Mouse (Mus musculus) liver, embryonic 16.5 days (tissue): ENCODE measurements at regions not wholly inside any gene's neighbourhood (a gene's known extent, or its start where the extent isn't known, plus 50 kb on each side); places are given as distances from the start of the nearest gene placed in this dataset.

ENCODE experiments used
- ATAC-seq: fragments of 200-750 bp; cut with Nextera tagmentation; 2 replicates; pipeline ENCODE4 v1.8.0; 2017; ENCODE audit warnings: low read depth, mild to moderate bottlenecking, moderate number of reproducible peaks, moderate library complexity
- H3K27ac ChIP-seq: fragments of 300-500 bp; sonication (generic); 2 replicates; pipeline ENCODE4 v1.5.1; 2014; ENCODE audit warnings: mild to moderate bottlenecking, low read length
- H3K27me3 ChIP-seq: fragments of 300-500 bp; sonication (generic); 2 replicates; pipeline ENCODE4 v1.6.1; 2014; ENCODE audit warnings: low read depth, low read length, mixed read lengths; ENCODE audit not compliant: control insufficient read depth, insufficient read depth
- H3K36me3 ChIP-seq: fragments of 300-500 bp; sonication (generic); 2 replicates; pipeline ENCODE4 v1.6.1; 2014; ENCODE audit warnings: mild to moderate bottlenecking; ENCODE audit not compliant: control insufficient read depth, insufficient read depth
- H3K4me1 ChIP-seq: fragments of 300-500 bp; sonication (generic); 2 replicates; pipeline ENCODE4 v1.6.1; 2014; ENCODE audit warnings: low read depth, low read length, mixed read lengths; ENCODE audit not compliant: control insufficient read depth
- H3K4me2 ChIP-seq: fragments of 300-500 bp; sonication (generic); 2 replicates; pipeline ENCODE4 v1.6.1; 2014; ENCODE audit warnings: low read depth, low read length, mixed read lengths
- H3K4me3 ChIP-seq: fragments of 300-500 bp; sonication (generic); 2 replicates; pipeline ENCODE4 v1.5.1; 2014; ENCODE audit warnings: low read depth, mild to moderate bottlenecking, low read length
- H3K9ac ChIP-seq: fragments of 300-500 bp; sonication (generic); 2 replicates; pipeline ENCODE4 v1.6.1; 2014; ENCODE audit warnings: low read depth, low read length
- H3K9me3 ChIP-seq: fragments of 300-500 bp; sonication (generic); replicated peaks from 2 replicates; pipeline ENCODE4 v1.6.1; 2016; ENCODE audit warnings: low read length; ENCODE audit not compliant: control insufficient read depth
- WGBS: fragments of 180-500 bp; shearing (Covaris S2); extraction: QIAGEN DNeasy Blood & Tissue Kit; methylation state at CpG from one replicate; pipeline ENCODE4 v1.1.7; 2014; ENCODE audit not compliant: insufficient replicate concordance; 5-methylcytosine and 5-hydroxymethylcytosine counted together

DNA sequence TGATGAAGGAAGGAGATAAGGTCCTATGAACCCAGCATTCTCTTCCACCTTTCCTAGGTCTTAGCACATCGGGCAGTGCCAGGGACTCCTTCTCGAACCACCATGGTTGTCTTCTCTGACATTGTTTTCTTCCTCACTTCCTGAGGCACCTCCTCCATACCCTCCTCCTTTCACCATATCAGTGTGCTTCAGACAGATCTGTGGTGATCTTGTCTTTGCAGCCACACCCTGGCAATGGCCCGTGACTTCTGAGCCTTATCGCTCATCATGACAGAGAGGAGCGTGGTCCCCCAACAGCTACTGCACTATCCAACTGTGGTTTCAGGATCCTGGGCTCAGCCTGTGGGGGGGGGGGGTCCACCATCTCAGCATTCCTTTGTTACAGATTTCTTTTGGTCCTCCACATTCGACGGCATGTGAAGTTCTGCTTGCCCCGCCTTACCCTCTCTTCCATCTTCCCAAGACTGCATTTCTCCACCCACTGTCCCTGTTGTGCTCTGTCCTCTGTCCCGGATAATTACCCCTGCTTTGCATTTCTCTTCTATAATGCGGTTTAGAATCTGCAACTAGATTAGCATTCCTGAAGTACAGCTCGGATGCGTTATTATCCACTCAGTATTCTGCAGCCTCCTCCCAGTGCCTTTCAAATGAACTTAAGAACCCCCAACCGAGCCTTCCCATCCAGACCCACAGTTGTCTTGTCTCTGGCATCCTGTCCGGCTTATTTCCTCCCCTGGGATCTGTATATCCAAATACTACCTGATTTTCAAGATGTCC lies 67.2 kb upstream of the Ccn6 start:
- Histone ChIP-seq H3K36me3 (no peaks in the 10 kb centered on the region), H3K27me3 (no peaks in the 10 kb centered on the region), H3K9me3 (no peaks in the 10 kb centered on the region), H3K27ac (no peak overlapping the region), H3K4me1 (peaks cover 9% of the 10 kb centered on the region; the same call in 1 of the 2 replicates), H3K4me2 (no peak overlapping the region), H3K9ac (no peak overlapping the region), H3K4me3 (no peak overlapping the region)
- WGBS: 41% methylated on average over 14 of the region's 14 CpGs
- peak; percentile 71 for ATAC-seq

DNA sequence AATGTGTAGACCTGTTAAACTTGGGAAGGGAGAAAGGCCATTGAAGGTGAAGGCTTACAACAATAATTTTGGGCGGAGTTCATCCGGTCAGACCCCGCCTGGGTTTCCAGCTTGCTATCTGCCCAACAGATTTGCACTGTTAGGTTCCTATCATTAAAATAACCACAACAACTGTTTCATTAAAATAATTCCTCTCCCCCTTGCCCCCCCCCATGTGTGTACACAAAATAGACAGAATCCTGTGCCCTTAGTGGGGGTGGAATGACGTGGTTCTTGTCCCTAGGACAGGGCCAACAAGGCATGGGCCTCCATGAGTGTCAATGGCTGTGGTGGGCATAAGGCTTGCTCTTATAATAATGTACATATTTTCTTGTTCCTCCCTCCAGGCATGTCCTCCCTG lies 65.6 kb upstream of the Ccn6 start:
- 31% methylated on average over 4 of the region's 4 CpGs for WGBS
- Histone ChIP-seq H3K27ac (no peak overlapping the region), H3K27me3 (no peaks in the 10 kb centered on the region), H3K36me3 (no peaks in the 10 kb centered on the region), H3K4me3 (no peak overlapping the region), H3K9ac (no peak overlapping the region), H3K4me2 (no peak overlapping the region), H3K4me1 (peaks cover 9% of the 10 kb centered on the region; the same call in 1 of the 2 replicates), H3K9me3 (no peaks in the 10 kb centered on the region)
- no peak for ATAC-seq

DNA sequence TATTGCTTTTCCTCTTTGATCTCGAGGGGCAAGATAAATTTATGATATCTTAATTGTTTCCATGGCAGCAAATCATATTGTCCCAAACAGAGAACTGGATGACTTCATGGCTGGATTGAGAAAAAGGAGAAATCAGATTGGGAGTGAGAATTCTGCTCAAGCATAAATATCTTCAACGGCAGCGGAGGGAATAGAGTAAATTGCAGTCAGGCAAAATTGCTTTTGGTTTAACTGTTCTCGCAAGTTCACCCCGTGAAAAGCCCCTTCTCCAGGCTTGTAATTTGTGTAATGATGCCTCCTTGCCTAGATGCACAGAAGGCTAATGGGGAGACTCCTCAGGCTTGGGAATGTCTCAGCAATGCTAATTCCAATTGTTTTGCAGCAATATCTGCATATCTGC lies 64.4 kb upstream of the Ccn6 start:
- Histone ChIP-seq H3K4me3 (no peak overlapping the region), H3K9me3 (no peaks in the 10 kb centered on the region), H3K4me1 (peaks cover 9% of the 10 kb centered on the region; the same call in 1 of the 2 replicates), H3K9ac (no peak overlapping the region), H3K4me2 (no peak overlapping the region), H3K27ac (no peak overlapping the region), H3K36me3 (no peaks in the 10 kb centered on the region), H3K27me3 (no peaks in the 10 kb centered on the region)
- 61% methylated on average over 5 of the region's 5 CpGs for WGBS
- ATAC-seq: no peak

DNA sequence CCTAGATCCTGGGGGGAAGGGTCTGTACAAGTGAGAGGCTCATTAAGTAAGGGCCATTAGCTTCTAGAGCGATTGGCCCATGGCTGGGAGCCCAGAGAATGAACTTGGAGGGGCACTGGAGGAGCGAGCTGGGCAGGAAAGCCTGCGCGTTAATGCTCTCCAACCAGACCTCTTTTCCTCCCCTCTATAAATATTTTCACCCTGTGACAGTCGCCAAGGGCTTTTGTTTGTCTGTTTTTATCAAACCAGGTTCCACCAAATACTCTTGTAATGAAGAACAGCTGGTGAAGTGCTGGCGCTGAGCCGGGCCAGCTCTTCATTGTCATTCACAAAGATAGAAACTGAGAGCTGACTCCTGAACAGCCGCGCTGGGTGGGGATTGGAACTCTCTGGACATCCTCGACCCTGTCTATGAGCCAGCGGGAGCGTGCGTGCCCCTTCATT lies 63.9 kb upstream of the Ccn6 start:
- no peaks in the 10 kb centered on the region for H3K9me3 ChIP-seq
- no peak overlapping the region for H3K9ac ChIP-seq
- WGBS: 54% methylated on average over 13 of the region's 13 CpGs
- no peaks in the 10 kb centered on the region for H3K27me3 ChIP-seq
- no peaks in the 10 kb centered on the region for H3K36me3 ChIP-seq
- no peak for ATAC-seq
- no peak overlapping the region for H3K27ac ChIP-seq
- H3K4me2 ChIP-seq: no peak overlapping the region
- H3K4me1 ChIP-seq: peaks cover 9% of the 10 kb centered on the region; the same call in 1 of the 2 replicates
- H3K4me3 ChIP-seq: no peak overlapping the region

DNA sequence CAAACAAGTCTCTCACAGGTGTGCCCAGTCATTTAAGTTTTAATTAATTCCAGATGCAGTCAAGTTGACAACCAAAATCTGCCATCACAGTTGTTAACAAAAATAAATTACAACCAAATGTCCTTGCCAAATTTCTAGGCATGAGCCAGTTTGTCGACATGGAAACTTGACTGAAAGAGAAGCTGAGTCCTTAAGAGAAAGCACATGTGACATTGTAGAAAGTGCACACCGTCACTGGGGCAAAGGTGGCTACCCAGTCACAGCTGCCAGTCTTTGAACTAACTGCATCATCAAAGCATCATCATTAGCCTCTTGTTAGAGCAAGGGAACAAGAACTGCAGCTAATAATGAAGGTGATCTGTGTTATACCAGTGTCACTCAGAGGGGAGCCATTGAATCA lies 62.9 kb upstream of the Ccn6 start:
- Histone ChIP-seq H3K4me3 (no peak overlapping the region), H3K4me2 (no peak overlapping the region), H3K9me3 (no peaks in the 10 kb centered on the region), H3K27me3 (no peaks in the 10 kb centered on the region), H3K36me3 (no peaks in the 10 kb centered on the region), H3K4me1 (peaks cover 9% of the 10 kb centered on the region; the same call in 1 of the 2 replicates), H3K9ac (no peak overlapping the region), H3K27ac (no peak overlapping the region)
- 61% methylated on average over 2 of the region's 2 CpGs for WGBS
- no peak for ATAC-seq

DNA sequence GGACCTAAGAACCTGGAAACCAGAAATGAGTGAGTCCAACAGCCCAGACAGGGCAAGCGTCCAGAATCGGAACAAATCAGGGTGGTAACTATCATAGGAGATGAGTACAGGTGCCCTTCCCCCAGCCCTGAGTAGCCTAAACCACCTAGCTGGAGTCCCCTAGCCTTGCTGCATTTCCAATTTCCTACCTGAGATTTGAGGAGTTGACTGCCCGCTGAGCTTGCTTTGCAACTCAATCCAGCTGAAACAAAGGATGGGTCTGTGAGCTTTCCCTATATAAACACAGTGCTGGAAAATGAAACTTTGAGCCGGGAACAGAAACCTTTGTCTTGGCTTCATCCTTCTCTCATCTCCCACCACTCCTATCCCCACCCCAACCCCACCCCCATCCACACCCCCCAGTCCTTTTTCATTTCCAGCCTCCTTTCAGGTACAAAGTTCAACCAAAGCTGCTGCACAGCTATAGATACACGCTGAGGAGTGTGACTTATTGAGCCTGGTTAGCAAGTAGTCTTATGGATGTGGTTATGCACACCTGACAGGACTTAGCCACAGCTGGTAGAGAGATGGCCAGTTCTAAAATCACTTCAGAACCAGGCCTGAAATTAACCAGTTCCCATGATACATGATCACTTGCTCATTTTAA lies 61.0 kb upstream of the Ccn6 start:
- no peaks in the 10 kb centered on the region for H3K9me3 ChIP-seq
- no peaks in the 10 kb centered on the region for H3K36me3 ChIP-seq
- H3K4me3 ChIP-seq: no peak overlapping the region
- H3K4me1 ChIP-seq: no peaks in the 10 kb centered on the region
- WGBS: 49% methylated on average over 5 of the region's 5 CpGs
- H3K4me2 ChIP-seq: no peak overlapping the region
- H3K27ac ChIP-seq: no peak overlapping the region
- no peaks in the 10 kb centered on the region for H3K27me3 ChIP-seq
- no peak for ATAC-seq
- no peak overlapping the region for H3K9ac ChIP-seq

DNA sequence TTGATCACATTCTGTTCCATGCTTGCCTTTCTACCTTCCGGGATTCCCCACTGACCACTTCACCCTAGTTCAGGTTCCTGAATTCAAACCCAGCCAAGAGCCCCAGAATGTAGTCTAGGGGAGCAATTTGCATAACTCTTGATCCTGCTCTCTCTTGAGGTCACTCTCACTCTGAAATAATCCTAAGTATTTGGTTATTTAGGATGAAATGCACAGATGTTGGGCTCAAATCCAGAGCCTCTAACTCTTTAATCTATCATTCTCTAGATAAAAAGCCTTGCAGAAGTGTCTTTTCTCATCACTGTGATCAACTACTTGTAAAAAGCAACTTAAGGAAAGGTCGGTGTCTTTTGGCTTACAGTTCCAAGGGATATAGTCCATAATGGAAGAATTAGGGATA lies 57.4 kb upstream of the Ccn6 start:
- WGBS: 80% methylated on average over 2 of the region's 2 CpGs
- H3K9me3 ChIP-seq: no peaks in the 10 kb centered on the region

DNA sequence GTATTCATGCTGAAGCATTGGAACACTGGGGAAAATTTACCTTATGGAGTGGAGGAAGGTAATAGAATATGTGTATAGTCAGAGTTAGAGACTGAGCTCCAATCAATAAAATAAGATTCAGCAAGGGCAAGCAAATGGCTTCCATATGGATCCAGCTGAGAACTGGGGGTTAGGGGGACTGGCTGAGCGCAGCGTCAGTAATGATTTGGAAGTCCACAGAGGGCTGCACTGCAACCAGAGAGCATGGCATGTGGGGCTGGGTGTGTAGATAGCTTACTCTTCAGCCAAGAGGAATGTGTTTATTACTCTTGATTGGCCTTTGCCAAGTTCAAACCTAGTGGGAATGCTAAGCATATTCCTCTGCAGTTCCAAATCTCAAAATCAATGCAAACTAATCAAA lies 55.8 kb upstream of the Ccn6 start:
- Histone ChIP-seq H3K9me3 (no peaks in the 10 kb centered on the region), H3K4me2 (no peak overlapping the region), H3K4me3 (no peak overlapping the region), H3K9ac (no peak overlapping the region), H3K4me1 (no peaks in the 10 kb centered on the region; the same call in 1 of the 2 replicates), H3K27ac (no peak overlapping the region), H3K36me3 (no peaks in the 10 kb centered on the region), H3K27me3 (no peaks in the 10 kb centered on the region)
- WGBS: 78% methylated on average over 2 of the region's 2 CpGs
- ATAC-seq: no peak

More for the DNA sequence above, 57.4 kb upstream of the Ccn6 start:
- H3K27me3 ChIP-seq: no peaks in the 10 kb centered on the region
- no peak overlapping the region for H3K4me2 ChIP-seq
- no peak overlapping the region for H3K9ac ChIP-seq
- no peaks in the 10 kb centered on the region for H3K36me3 ChIP-seq
- no peak for ATAC-seq
- no peak overlapping the region for H3K27ac ChIP-seq
- no peaks in the 10 kb centered on the region; the same call in 1 of the 2 replicates for H3K4me1 ChIP-seq
- H3K4me3 ChIP-seq: no peak overlapping the region

DNA sequence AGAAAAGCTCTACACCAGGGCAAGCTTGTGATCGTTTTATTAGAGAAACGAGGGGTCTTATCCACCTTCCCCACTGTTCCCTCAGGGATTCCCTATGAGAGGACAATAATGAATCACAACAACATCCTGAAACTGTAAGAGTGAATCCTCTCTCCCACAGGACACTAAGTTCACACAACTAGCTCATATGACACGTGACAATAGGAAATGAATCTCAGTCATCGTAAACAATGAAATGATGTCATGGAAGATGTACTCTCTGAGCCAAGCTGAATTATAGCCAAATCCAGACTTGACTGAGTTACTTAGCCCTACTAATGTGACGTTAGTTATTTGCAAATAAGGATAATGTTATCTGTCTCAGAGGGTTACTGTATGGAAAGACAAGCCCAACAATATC lies 54.6 kb upstream of the Ccn6 start:
- WGBS: 70% methylated on average over 5 of the region's 5 CpGs

More for the DNA sequence above, 54.6 kb upstream of the Ccn6 start:
- ATAC-seq: no peak
- Histone ChIP-seq H3K4me1 (no peaks in the 10 kb centered on the region; the same call in 1 of the 2 replicates), H3K4me2 (no peak overlapping the region), H3K9ac (no peak overlapping the region), H3K9me3 (no peaks in the 10 kb centered on the region), H3K4me3 (no peak overlapping the region), H3K27ac (no peak overlapping the region), H3K27me3 (no peaks in the 10 kb centered on the region), H3K36me3 (no peaks in the 10 kb centered on the region)
